Mouse (Mus musculus) megakaryocyte-erythroid progenitor cell, adult 5-6 weeks (primary cell): ENCODE measurements around the gene Pitpnb. TPM values are rescaled to one million over a fixed set of nuclear protein-coding genes. Genes with fewer than 3 reads are reported as not detected.

Source experiments
- total RNA-seq, 2 experiments: library from RNA; stranded (forward) in 1 of 2; stranded (reverse) in 1 of 2; fragments of 200-1000, 215-1000 nt in 1 of 2; fragments of >200 nt in 1 of 2; fragmentation: Nextera tagmentation in 1 of 2; gene quantifications; 2 replicates each; pipeline ENCODE4 v1.2.3; 2014 to 2017

Gene Pitpnb
- total RNA-seq, 2 experiments from 2014 or later = 24.2 to 59.5 TPM

Other genes with a start within 250 kb of the Pitpnb start
- gene Mn1, start 86.6 kb downstream of the Pitpnb start, total RNA-seq (2014; fragmentation: Nextera tagmentation) = 0.25 and 0.66 TPM in 2 replicates
- 0.72 and 0.94 TPM in 2 replicates for gene Mn1, start 86.6 kb downstream of the Pitpnb start, total RNA-seq (2017)